Mouse (Mus musculus) heart, postnatal 14 days (tissue): ENCODE data around the gene Slc16a1. TPM values are rescaled to one million over a fixed set of nuclear protein-coding genes. Genes with fewer than 3 reads are reported as not detected.
A peak's percentile ranks its signal among the peaks of the same experiment; 100 is the strongest.

Source experiments
- DNase-seq, 2 experiments: peaks; one replicate each; pipeline ENCODE4 v3.0.0; 2021 to 2022
- intact Hi-C: fragments of 180-260 bp; cut with DNase I; formaldehyde crosslinking; loops from one replicate; pipeline ENCODE4 v1.15.1; 2025
- total RNA-seq, 2 experiments: library from RNA; stranded (reverse); gene quantifications; 2 replicates each; pipeline ENCODE4 v1.2.3; 2021

Gene Slc16a1
- total RNA-seq, 2 experiments from 2014 or later = 153 to 157 TPM

DNA sequence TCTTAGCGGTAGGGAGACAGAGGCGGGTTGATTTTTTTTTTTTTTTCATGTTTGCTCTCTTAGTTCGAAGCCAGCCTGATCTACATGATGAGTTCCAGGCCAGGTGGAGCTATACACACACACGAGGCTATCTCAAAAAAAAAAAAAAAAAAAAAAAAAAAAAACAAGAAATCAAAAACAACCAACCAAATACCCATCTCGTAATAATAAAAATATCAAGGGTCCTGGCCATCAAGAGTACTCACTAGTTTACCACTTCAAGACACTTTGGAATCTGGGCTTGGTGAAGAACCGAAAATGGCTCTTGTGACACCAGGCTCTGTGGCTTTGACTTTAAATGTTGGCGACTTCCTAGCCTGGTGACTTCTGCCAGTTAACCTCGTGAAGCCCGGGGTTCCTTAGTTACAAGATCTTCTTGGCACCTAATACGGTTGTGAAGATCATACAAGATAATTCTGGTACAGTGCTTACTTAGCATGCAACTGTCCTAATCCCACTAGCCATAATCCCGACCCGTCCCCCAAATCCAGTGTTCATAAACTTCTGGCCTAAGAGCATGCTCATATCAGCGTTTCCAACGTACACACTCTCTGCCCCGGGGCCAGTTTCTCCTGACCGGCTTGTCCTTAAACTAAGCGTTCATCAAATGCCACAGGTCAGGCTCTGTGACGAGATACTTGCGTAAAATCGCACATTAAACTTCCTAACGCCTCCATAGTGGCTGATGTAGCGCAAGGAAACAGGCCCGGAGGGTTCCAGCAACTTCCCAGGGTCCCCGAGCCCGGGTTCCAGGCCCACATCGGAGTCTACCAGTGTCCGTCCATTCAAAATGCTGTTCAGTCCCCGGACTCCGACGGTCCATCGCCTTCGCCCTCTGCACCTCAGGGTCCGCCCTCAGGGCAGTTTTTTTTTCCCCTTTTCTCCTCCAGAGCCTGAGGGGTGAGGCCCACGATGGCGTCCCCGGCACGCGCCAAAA is 753 bp upstream of the Slc16a1 start:
- intact Hi-C loops = loop anchor here (5.0 kb wide), 1 partner anchor 40 kb away; no protein-coding TSS in a partner anchor
- DNase-seq = peak in 1 of 2 experiments; percentile 28

- intact Hi-C loops = loop anchor here (5.0 kb wide), 1 partner anchor 42 kb away; no protein-coding TSS in a partner anchor
Measured at GRCm38 (mm10) chr3:104638932-104639748, 672 bp downstream of the Slc16a1 start.

GRCm38 (mm10) chr3:104639749-104640368 is 1.4 kb downstream of the Slc16a1 start:
- DNase-seq = no peak
- intact Hi-C loops = loop anchor here (5.0 kb wide), 1 partner anchor 43 kb away; no protein-coding TSS in a partner anchor

More at GRCm38 (mm10) chr3:104638932-104639748, 672 bp downstream of the Slc16a1 start:
- DNase-seq = peak; percentile 52 to 61

GRCm38 (mm10) chr3:104640855-104641254 is 2.4 kb downstream of the Slc16a1 start:
- intact Hi-C loops = no loop called here
- no peak for DNase-seq

DNA sequence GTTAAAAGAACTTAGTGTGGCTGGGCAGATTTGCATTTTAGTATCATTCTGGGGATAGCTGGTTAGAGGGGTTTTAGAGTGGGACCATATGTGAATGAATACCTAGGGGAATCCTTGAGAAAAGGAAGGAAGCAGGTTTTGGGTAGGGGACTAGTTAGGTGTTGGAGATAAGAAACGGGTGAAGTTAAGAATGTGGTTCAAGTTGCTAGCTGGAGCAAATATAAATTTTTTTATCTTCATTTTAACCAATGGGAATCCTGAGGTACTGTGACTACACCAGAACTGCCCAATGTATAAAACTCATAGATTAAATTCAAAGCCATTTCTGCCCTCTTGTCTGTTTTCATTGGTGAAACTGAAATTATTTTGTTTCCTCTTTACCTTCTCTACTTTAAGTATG is 2.8 kb downstream of the Slc16a1 start:
- no peak for DNase-seq
- intact Hi-C loops = no loop called here

- no peak for DNase-seq
- intact Hi-C loops = no loop called here
Measured at GRCm38 (mm10) chr3:104643113-104643512, 4.6 kb downstream of the Slc16a1 start.

- intact Hi-C loops = loop anchor here (1.0 to 2.0 kb wide), 2 partner anchors 31 to 103 kb away; no protein-coding TSS in a partner anchor
- DNase-seq = peak; percentile 53 to 74
Measured at GRCm38 (mm10) chr3:104643810-104644270, 5.4 kb downstream of the Slc16a1 start.

- no peak for DNase-seq
- intact Hi-C loops = loop anchor here (1.0 to 2.0 kb wide), 2 partner anchors 31 to 104 kb away; no protein-coding TSS in a partner anchor
Measured at GRCm38 (mm10) chr3:104644371-104644770, 5.9 kb downstream of the Slc16a1 start.

DNA sequence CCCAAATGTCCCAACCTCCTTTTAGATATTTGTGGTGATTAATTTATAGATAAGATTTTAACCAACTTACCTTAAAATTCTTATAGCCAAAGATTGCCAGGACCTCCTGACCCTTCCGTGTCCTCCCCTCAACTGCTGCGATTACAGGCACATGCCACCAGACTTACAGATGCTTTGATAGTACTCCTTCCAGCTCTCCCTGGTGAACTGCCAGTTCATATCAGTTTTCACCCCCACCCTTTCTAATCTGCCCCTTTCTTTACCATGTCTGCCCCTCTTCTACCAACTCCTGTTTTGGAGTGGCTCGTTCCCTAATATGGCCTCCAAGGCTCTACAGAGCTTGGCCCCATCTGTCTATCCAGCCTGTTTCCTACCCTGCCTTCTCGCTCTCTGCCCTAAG is 15.8 kb downstream of the Slc16a1 start:
- no peak for DNase-seq
- intact Hi-C loops = no loop called here

DNA sequence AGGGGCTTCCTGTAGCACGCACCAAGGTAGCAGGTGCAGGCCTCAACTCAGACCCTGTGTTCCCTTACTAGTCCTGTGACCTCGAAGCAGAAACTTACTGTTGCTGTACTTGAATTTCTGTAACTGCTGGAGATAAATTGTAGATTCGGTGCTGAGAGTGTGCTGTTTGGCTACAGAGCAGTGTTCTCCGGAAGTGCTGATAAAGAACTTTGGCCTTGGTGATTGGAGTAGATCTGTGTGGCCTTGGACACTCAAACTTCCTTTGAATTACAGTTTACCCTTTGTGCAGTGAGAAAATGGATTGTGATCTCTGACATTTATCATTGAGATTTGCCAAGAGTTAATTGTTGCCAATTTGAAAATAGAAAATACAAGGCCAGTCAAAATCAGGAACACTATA is 16.5 kb downstream of the Slc16a1 start:
- intact Hi-C loops = no loop called here
- DNase-seq = no peak

- intact Hi-C loops = no loop called here
- DNase-seq = no peak
Measured at GRCm38 (mm10) chr3:104658706-104659105, 20.2 kb downstream of the Slc16a1 start.

DNA sequence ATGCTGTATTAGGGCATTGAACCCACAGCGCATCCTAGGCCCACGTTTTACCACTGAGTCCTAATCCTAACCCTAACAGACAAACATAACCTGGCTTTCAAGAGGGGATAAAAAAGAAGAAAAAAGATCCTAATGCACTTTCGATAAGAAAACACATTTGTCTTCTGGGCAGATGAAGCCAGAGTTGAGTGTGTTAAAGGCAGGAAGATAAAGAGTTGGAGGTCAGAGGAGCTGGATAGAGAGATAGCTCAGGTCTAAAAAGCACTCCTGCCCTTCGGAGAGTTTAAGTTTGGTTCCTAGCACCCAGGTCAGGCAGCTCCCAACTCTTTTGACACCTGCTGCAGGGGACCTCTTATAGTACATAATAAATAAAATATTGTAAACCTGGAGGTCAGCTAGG is 21.3 kb downstream of the Slc16a1 start:
- intact Hi-C loops = no loop called here
- no peak for DNase-seq

DNA sequence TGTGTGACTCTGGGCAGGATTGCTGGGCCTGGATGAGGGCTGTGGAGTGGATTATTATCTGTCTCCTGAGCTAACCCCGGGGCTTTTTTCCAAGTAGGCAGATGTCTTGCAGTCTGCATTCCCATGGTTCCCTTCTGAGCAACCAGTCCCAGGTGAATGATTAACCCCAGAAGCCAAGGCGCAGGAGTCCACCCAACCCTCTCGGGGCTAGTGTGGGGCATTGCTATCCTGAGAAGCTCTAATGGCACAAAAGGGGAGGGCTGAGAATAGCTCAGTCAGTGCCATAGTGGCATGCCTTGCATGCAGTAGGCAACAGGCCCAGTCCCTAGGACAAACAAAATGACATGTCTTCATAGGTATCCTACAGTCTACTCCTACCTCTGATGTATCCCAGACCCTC is 22.1 kb downstream of the Slc16a1 start:
- intact Hi-C loops = no loop called here
- peak in 1 of 2 experiments; percentile 41 for DNase-seq

GRCm38 (mm10) chr3:104662007-104662406 is 23.5 kb downstream of the Slc16a1 start:
- DNase-seq = peak; percentile 50 to 63
- intact Hi-C loops = no loop called here

DNA sequence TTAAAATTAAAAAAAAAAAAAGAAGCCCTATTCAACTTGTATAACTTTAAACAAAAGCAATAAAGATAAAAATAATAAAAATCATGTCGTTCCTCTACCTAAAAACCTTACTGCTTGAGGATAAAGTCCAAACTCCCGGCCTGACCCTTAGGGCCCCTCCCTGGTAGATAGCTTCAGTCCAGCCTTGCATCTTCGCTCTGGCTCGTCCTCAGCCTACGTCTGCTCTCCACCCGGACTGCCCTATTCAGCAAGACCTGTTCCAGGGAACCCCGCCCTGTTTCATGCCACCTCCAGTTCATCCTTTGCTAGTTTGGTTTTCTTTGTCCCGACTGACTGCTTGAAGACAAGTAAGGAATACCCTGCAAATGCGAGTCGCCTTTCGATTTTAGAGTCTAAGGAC is 24.5 kb downstream of the Slc16a1 start:
- no peak for DNase-seq
- intact Hi-C loops = no loop called here

DNA sequence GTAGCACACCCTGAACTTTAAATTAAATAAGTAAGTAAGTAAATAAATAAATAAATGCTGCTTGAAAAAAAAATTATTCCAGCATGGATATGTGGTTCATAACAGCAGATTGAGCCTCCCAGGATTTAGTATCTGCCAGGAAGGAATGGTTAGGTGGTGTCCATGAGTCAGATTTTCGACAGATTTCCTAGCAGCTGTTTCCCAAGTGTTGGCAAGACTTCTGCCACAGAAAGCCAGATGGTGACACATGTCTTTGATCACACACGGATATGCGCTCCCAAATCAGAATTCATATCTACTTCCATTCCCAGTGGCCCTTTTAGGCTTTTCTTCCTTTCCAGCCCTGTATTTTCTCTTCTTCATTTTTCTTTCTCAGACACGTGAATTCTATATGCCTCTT is 28.5 kb downstream of the Slc16a1 start:
- peak in 1 of 2 experiments; percentile 32 for DNase-seq
- intact Hi-C loops = no loop called here

GRCm38 (mm10) chr3:104667451-104667850 is 29.0 kb downstream of the Slc16a1 start:
- intact Hi-C loops = no loop called here
- peak; percentile 51 to 55 for DNase-seq

GRCm38 (mm10) chr3:104668989-104669388 is 30.5 kb downstream of the Slc16a1 start:
- intact Hi-C loops = no loop called here
- DNase-seq = no peak

- no peak for DNase-seq
- intact Hi-C loops = no loop called here
Measured at GRCm38 (mm10) chr3:104669856-104670182, 31.4 kb downstream of the Slc16a1 start.
